Mouse (Mus musculus): ENCODE measurements around the gene Ccdc173.

- TF ChIP-seq CTCF (IDR thresholded peaks at IDR 0.05; ENCODE audit: borderline replicate concordance, insufficient read depth, low read length) = no peak
- TF ChIP-seq POLR2A (IDR thresholded peaks at IDR 0.05; ENCODE audit: low read depth, low read length) = no peak
Observed at GRCm38 (mm10) chr2:69714126-69714525, 75.2 kb downstream of the Ccdc173 start.

Measured in embryonic fibroblast, embryonic 13.5 days (primary cell).